Mouse (Mus musculus) liver, postnatal 0 days (tissue): Measurements from ENCODE around the gene Cdcp2. TPM values are rescaled to one million over a fixed set of nuclear protein-coding genes. Genes with fewer than 3 reads are reported as not detected.
A peak's percentile ranks its signal among the peaks of the same experiment; 100 is the strongest.

Experiments used
- ATAC-seq: fragments of 200-750 bp; cut with Nextera tagmentation; 2 replicates; pipeline ENCODE4 v1.8.0; 2017; ENCODE audit warnings: mild to moderate bottlenecking, moderate library complexity
- DNase-seq: peaks from one replicate; pipeline ENCODE4 v3.0.0-alpha.2; 2016
- H3K27ac ChIP-seq: fragments of 300-500 bp; sonication (generic); 2 replicates; pipeline ENCODE4 v1.5.1; 2014; ENCODE audit warnings: antibody characterized with exemption, moderate library complexity, mild to moderate bottlenecking, low read depth
- H3K27me3 ChIP-seq: fragments of 300-500 bp; sonication (generic); 2 replicates; pipeline ENCODE4 v1.6.1; 2014; ENCODE audit warnings: low read length, control low read depth, mixed read lengths; ENCODE audit not compliant: insufficient read depth
- H3K36me3 ChIP-seq: fragments of 300-500 bp; sonication (generic); replicated peaks from 2 replicates; pipeline ENCODE4 v1.6.1; 2014; ENCODE audit warnings: mild to moderate bottlenecking, control low read depth, low read length, moderate library complexity, mixed read lengths; ENCODE audit not compliant: insufficient read depth
- H3K4me1 ChIP-seq: fragments of 300-500 bp; sonication (generic); 2 replicates; pipeline ENCODE4 v1.6.1; 2014; ENCODE audit warnings: antibody characterized with exemption, mild to moderate bottlenecking, control low read depth; ENCODE audit not compliant: insufficient read depth
- H3K4me2 ChIP-seq: fragments of 300-500 bp; sonication (generic); 2 replicates; pipeline ENCODE4 v1.6.1; 2014; ENCODE audit warnings: low read depth, mild to moderate bottlenecking, low read length, moderate library complexity, mixed read lengths
- H3K4me3 ChIP-seq: fragments of 300-500 bp; sonication (generic); 2 replicates; pipeline ENCODE4 v1.5.1; 2014; ENCODE audit warnings: low read depth, low read length
- H3K9ac ChIP-seq: fragments of 300-500 bp; sonication (generic); replicated peaks from 2 replicates; pipeline ENCODE4 v1.6.1; 2014; ENCODE audit warnings: mild to moderate bottlenecking, moderate library complexity
- H3K9me3 ChIP-seq: fragments of 300-500 bp; sonication (generic); 2 replicates; pipeline ENCODE4 v1.6.1; 2016; ENCODE audit warnings: mild to moderate bottlenecking, control low read depth, low read length, mixed read lengths
- CTCF ChIP-seq: sonication (generic); IDR thresholded peaks from 2 replicates; pipeline ENCODE4 v1.5.1; 2016; ENCODE audit warnings: antibody characterized with exemption, low read depth
- EP300 ChIP-seq: IDR thresholded peaks from 2 replicates; pipeline ENCODE4 v1.6.1; 2016; ENCODE audit warnings: antibody characterized with exemption, low read depth, mild to moderate bottlenecking
- WGBS: fragments of 180-500 bp; shearing (Covaris S2); extraction: QIAGEN DNeasy Blood & Tissue Kit; methylation state at CpG from one replicate; pipeline ENCODE4 v1.1.7; 2014; ENCODE audit not compliant: insufficient replicate concordance; 5-methylcytosine and 5-hydroxymethylcytosine counted together
- polyA plus RNA-seq: library from polyadenylated mRNA; unstranded; fragments of >200 nt; fragmentation: Nextera tagmentation; extraction: Ambion mirVana; gene quantifications from 2 replicates; pipeline ENCODE4 v1.2.1, GENCODE M21; 2015

The Cdcp2 gene
- polyA plus RNA-seq, 1 experiment from 2014 or later = not detected

- no peaks in the 10 kb centered on the region for H3K27me3 ChIP-seq
- TF ChIP-seq CTCF (no peak), EP300 (no peak)
- H3K27ac ChIP-seq = no peak overlapping the region
- ATAC-seq = no peak
- WGBS = 27% methylated on average over 1 of the region's 1 CpGs
- no peak overlapping the region for H3K9ac ChIP-seq
- DNase-seq = no peak
- H3K9me3 ChIP-seq = no peaks in the 10 kb centered on the region
- no peak overlapping the region for H3K4me2 ChIP-seq
- H3K36me3 ChIP-seq = no peaks in the 10 kb centered on the region
- no peaks in the 10 kb centered on the region; the same call in 1 of the 2 replicates for H3K4me1 ChIP-seq
- no peak overlapping the region for H3K4me3 ChIP-seq
Measured at GRCm38 (mm10) chr4:107084343-107084742, 12.3 kb upstream of the Cdcp2 start.

GRCm38 (mm10) chr4:107084858-107085257, 11.8 kb upstream of the Cdcp2 start:
- no peak for TF ChIP-seq EP300
- no peak for TF ChIP-seq CTCF

GRCm38 (mm10) chr4:107091696-107092095, 5.0 kb upstream of the Cdcp2 start:
- no peak for ATAC-seq

More at GRCm38 (mm10) chr4:107084858-107085257, 11.8 kb upstream of the Cdcp2 start:
- Histone ChIP-seq H3K36me3 (no peaks in the 10 kb centered on the region), H3K27ac (no peak overlapping the region), H3K9me3 (no peaks in the 10 kb centered on the region), H3K9ac (no peak overlapping the region), H3K27me3 (no peaks in the 10 kb centered on the region), H3K4me2 (no peak overlapping the region), H3K4me3 (no peak overlapping the region), H3K4me1 (no peaks in the 10 kb centered on the region; the same call in 1 of the 2 replicates)
- no peak for ATAC-seq
- WGBS = 41% methylated on average over 6 of the region's 6 CpGs
- DNase-seq = no peak

GRCm38 (mm10) chr4:107094484-107095187, 2.1 kb upstream of the Cdcp2 start:
- DNase-seq (no peak), ATAC-seq (no peak)
- no peak overlapping the region for H3K4me2 ChIP-seq
- no peak overlapping the region for H3K9ac ChIP-seq
- H3K9me3 ChIP-seq = no peaks in the 10 kb centered on the region
- H3K27ac ChIP-seq = no peak overlapping the region
- no peak overlapping the region for H3K4me3 ChIP-seq
- 66% methylated on average over 16 of the region's 16 CpGs for WGBS
- 0 out of 2 replicates have a peak, but pooled peaks cover 2% of the 10 kb centered on the region for H3K4me1 ChIP-seq
- TF ChIP-seq CTCF (no peak), EP300 (no peak)
- H3K27me3 ChIP-seq = no peaks in the 10 kb centered on the region
- no peaks in the 10 kb centered on the region for H3K36me3 ChIP-seq

More at GRCm38 (mm10) chr4:107091696-107092095, 5.0 kb upstream of the Cdcp2 start:
- TF ChIP-seq EP300 = no peak
- no peak for TF ChIP-seq CTCF
- DNase-seq = no peak
- no peaks in the 10 kb centered on the region for H3K27me3 ChIP-seq
- no peak overlapping the region for H3K9ac ChIP-seq
- no peaks in the 10 kb centered on the region for H3K9me3 ChIP-seq
- H3K27ac ChIP-seq = no peak overlapping the region
- H3K4me3 ChIP-seq = no peak overlapping the region
- H3K36me3 ChIP-seq = no peaks in the 10 kb centered on the region
- 84% methylated on average over 14 of the region's 14 CpGs for WGBS
- H3K4me1 ChIP-seq = 0 out of 2 replicates have a peak, but pooled peaks cover 2% of the 10 kb centered on the region
- no peak overlapping the region for H3K4me2 ChIP-seq

- Histone ChIP-seq H3K9ac (no peak overlapping the region), H3K4me3 (no peak overlapping the region), H3K27ac (no peak overlapping the region), H3K27me3 (no peaks in the 10 kb centered on the region), H3K36me3 (no peaks in the 10 kb centered on the region), H3K9me3 (no peaks in the 10 kb centered on the region), H3K4me1 (0 out of 2 replicates have a peak, but pooled peaks cover 2% of the 10 kb centered on the region), H3K4me2 (no peak overlapping the region)
- no peak for DNase-seq
- WGBS = 35% methylated on average over 6 of the region's 6 CpGs
- 0 out of 2 replicates have a peak, but pooled peaks have one; percentile 36 for ATAC-seq
- TF ChIP-seq CTCF = no peak
- no peak for TF ChIP-seq EP300
Measured at GRCm38 (mm10) chr4:107096043-107096442, 648 bp upstream of the Cdcp2 start.

GRCm38 (mm10) chr4:107097871-107098270, 1.2 kb downstream of the Cdcp2 start:
- H3K4me2 ChIP-seq = no peak overlapping the region

More at GRCm38 (mm10) chr4:107097871-107098270, 1.2 kb downstream of the Cdcp2 start:
- Histone ChIP-seq H3K9me3 (no peaks in the 10 kb centered on the region), H3K27ac (no peak overlapping the region), H3K27me3 (no peaks in the 10 kb centered on the region), H3K36me3 (no peaks in the 10 kb centered on the region), H3K4me3 (no peak overlapping the region), H3K9ac (no peak overlapping the region), H3K4me1 (0 out of 2 replicates have a peak, but pooled peaks cover 2% of the 10 kb centered on the region)
- no peak for DNase-seq
- no peak for ATAC-seq
- no peak for TF ChIP-seq EP300
- 41% methylated on average over 15 of the region's 15 CpGs for WGBS
